Mouse (Mus musculus) ovary, postnatal 14 days (tissue): ENCODE measurements around the gene Auts2.
"Not testable (repeated sequence)": the region's sequence is repeated elsewhere in the genome, so short reads cannot be mapped to it uniquely, and the experiment has no call there.

ENCODE experiments used
- DNase-seq: peaks from one replicate; pipeline ENCODE4 v3.0.0; 2022; ENCODE audit warnings: low spot score

The Auts2 gene

DNA sequence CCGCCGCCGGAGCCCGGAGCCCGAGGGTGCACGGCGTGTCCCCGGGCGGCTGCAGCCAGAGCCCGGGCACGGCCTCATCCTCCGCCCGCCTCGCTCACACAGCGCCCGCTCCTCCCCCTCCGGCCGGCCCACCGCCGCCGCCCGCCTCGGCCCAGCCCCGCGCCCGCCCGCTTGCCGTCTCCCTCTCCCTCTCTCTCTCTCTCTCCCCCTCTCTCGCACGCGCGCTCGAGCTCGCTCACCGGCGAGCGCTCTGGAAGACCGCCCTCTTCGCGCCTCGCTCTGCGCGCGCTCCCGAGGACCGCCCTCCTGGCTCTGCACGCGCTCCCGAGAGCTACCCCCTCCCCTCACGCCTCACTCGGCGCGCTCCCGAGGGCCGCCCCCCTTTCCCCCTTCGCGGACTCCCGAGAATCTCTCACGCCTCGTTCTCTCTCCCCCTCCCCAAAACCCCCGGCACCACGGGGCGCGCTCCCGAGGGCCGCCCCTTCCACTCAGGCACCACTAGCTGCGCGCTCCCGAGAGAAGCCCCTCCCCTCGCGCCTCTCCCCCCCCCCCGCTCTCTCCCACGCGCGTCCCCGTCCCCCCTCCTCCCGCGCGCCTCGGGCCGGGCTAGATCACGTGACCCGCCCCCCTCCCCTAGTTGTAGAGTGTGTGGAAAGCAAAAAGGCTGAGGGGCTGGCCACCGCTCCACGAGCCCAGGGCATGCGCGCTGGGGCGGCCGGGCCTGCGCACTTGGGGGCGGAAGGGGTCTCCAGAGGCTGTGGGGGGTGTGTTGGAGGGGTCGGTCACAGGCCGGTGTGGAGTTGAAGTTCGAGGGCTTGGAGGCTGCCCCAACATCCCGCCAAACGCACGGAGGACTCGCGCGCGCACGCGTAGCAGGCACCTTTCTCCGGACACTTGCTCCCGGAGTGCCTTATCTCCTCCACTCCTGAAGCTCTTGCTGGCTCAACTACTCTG, at the start of gene Auts2:
Gene Auts2, minus strand, starts transcription at position 227 of the 954 bp plus-strand sequence.
- peak; percentile 85 for DNase-seq

DNA sequence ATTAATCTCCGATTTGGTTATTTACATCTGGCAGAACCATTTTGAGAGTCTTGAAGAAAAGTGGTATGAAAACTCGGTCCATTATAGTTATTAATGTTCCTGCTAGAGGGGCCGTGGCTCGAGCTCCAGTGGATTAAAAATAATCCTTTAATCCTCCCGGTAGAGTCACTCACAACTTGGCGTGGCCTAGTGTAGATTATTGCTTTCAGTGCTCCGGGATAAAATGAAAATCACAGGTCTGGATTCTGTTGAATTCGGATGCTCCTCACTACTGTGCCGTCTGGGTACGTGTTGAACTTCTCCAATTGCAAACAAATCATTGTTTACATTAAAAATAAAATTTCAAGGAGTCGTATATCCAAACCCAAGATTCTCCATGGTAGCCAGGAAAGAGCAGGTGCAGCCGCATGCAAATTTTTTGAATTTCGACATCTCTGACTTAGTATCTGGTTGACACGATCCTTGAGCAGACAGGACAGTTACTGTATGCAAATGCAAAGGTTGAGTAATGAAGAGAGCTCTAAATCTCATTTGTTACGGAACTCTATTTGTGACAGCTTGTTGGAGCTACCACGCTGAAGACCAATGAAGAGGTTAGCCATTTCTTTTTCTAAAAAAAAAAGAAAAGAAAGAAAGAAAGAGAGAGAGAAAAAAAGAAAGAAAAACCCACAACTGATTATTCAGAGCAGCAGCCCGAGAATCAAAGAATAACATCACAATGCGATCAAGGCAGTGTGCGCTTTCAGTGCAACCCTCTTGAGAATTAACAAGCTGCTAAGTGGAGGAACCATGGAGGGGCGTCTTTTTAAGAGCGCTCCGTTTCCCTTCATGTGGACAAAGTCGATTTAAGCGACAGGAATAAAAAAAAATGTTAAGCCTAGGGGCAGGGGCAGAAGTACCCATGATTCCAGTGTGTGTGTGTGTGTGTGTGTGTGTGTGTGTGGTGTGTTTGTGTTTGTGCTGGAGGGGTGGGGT, 48.9 kb upstream of the Auts2 start:
- DNase-seq: no peak

- no peak for DNase-seq
Measured at GRCm38 (mm10) chr5:132579774-132580173, 36.6 kb upstream of the Auts2 start.

DNA sequence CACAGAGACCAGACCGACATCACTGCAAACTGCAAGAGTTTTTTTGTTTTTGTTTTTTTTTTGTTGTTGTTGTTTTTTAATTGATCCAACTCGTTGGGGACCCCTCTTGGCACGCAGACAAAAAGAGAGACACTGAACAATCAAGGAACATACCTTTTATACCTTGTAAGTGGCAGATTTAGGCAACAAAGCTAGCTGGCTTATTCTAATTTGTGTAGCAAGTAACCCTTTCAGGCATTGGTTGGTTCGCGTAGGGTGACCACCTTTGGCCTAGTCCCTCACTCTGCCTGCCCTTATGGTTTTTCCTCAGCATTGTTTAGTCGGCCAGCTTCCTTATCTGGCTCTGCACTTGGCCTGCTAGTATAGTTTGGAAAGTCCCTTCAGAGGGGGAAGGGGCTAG, 17.6 kb upstream of the Auts2 start:
- not testable (repeated sequence) for DNase-seq

DNA sequence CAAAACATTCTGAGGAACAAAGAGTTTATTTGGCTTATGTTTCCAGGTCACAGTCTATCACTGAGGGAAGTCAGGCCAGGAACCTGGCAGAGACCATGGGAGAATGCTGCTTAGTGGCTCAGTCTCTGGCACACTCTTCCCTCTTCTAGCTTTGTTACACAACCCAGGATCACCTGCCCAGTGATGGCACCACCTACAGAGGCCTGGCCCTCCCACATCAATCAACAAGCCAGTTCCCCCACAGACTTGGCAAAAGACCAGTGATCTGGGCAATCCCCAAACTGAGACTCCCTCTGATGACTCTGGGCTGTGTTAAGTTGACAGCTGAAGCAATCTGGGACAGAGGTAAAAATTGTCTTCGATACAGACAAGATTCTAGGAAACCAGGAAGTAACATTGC, 2.6 kb upstream of the Auts2 start:
- DNase-seq: no peak

- DNase-seq: peak; percentile 9
Measured at GRCm38 (mm10) chr5:132544176-132544995, 1.2 kb upstream of the Auts2 start.

DNA sequence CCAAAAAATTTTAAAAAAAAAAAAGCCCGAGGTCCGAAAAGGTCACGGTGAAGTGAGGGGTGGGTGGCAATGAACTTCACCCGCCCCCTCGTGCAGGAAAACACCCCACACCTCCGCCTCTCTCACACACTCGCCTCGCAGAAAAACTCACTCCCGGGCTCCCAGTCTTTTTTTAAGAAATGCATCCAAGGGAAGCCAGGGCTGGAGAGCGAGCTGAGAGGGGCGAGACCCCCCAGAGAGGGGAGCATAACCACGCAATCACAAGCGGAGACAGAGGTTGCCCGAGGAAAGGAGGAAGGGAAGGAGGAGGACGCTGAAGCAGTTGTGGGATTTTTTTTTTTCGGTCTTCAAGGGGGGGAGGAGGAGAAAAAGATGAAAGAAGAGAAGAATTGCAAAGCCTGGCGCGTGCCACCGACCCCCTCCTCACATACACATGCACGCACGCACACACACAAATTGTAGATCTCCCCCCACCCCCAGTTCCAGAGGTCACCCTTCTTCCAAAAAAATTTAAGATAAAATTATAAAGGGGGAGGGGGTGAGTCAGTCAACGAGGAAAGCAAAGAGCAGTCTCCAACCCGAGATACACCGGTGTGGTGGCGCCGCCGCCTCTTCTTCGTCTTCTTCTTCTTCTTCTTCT, 643 bp downstream of the Auts2 start:
- DNase-seq: peak; percentile 13

GRCm38 (mm10) chr5:132541951-132542350, 1.2 kb downstream of the Auts2 start:
- DNase-seq: peak; percentile 10

GRCm38 (mm10) chr5:132541371-132541931, 1.7 kb downstream of the Auts2 start:
- peak; percentile 21 for DNase-seq

DNA sequence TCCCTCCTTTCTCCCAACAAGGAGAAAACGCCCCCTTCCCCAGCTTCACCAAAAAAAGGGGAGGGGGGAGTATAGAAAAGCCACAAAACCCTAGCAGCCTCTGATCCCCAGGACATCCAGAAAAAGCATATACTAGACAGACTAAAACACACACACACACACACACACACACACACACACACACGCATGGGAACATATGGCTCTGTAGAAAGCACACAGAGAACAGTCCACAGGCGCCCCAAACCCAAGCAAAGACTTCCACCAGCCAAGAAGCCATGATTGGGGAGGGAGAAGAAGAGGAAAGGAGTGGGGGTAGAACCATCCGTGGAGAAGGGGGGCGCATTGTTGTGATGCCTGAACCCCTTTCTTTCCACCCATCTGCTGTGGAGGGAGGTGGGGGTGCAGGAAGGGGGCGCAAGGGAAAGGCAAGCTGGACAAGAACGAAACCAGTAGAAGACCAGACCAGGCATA, 2.3 kb downstream of the Auts2 start:
- no peak for DNase-seq

- no peak for DNase-seq
Measured at GRCm38 (mm10) chr5:132537475-132537874, 5.7 kb downstream of the Auts2 start.

DNA sequence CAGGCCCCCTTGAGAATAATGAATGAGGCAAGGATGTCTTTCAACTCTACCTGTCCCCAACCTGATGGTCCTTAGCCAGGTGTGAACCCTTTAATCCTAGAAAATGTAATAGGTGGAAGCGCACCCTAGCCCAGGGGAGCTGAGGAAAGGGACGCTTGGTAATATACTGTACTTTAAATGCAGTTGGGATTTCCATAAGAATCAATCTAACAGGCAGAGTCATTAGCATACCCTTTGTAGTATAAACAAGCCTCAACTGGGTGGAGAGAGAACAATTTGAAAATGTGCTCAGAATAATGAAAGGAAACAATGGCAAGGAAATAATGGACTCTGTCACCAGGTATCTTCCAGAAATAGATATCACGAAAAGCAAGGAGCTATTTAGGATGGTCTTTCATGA, 16.7 kb downstream of the Auts2 start:
- DNase-seq: no peak

DNA sequence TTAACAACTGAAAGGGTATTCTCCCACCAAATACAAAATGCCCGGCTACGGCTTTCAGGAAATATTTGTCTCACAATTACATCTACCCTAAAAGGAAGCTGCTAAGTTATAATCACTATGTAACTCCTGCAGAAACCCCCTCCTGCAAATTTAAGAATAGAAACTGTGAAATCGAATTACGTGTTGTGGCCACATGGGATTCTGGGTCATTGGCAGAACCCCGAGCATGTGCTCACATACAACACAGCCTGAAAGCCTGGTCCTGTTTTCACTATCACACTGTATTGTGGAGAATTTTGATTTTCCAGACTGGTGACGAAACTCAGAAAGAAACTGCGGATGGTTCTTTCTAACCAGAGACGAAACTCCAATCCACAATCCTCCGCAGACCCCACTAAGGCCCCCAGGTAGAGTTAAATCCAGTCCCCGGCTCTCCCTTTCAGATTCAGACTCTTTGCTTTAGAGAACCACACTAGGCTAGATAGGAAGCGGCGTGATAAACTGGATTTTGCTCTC, 21.7 kb downstream of the Auts2 start:
- no peak for DNase-seq

GRCm38 (mm10) chr5:132517879-132518278, 25.3 kb downstream of the Auts2 start:
- no peak for DNase-seq

GRCm38 (mm10) chr5:132514521-132514920, 28.6 kb downstream of the Auts2 start:
- DNase-seq: no peak

- DNase-seq: no peak
Measured at GRCm38 (mm10) chr5:132513206-132513605, 29.9 kb downstream of the Auts2 start.

DNA sequence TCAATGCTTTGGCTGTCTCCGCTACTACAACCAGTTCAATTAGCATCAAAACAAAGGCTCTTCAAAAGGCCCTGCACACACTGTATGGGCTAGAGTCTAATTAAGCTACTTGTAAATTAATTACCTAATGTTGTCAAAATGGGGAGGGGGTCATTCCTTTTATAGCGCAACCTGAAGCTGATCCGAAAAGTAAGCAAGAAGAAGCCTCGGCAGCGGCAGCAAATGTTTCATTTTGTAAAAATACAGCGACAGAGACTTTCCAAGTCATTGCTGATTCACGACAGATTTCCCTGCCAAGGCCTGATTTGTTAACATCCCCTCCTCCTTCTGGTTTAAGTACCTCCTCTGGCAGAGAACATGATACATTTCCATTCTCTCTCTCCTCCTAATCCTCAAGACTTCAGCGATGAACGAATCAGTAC, 33.7 kb downstream of the Auts2 start:
- no peak for DNase-seq

DNA sequence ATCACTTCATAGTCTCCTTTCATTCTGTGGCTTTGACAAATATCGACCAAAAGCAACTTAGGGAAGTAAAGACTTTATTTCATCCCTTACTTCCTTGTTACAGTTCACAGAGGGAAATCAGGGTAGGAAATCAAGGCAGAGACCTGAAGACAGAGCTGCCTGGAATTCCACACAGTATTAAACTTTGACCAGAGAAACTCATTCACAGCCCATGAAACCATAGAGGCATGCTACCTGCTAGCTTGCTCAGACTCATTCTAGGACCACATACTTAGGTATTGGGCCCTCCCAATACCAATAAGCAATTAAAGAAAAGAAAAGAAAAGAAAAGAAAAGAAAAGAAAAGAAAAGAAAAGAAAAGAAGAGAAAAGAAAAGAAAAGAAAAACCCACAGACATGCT, 38.3 kb downstream of the Auts2 start:
- no peak for DNase-seq

- no peak for DNase-seq
Measured at GRCm38 (mm10) chr5:132503431-132503830, 39.7 kb downstream of the Auts2 start.

GRCm38 (mm10) chr5:132502036-132502435, 41.1 kb downstream of the Auts2 start:
- no peak for DNase-seq
